Mouse (Mus musculus) limb, embryonic 12.5 days (tissue): ENCODE measurements around the gene Srsf3. TPM values are rescaled to one million over a fixed set of nuclear protein-coding genes. Genes with fewer than 3 reads are reported as not detected.

ENCODE experiments used
- ATAC-seq: fragments of 200-750 bp; cut with Nextera tagmentation; 2 replicates; pipeline ENCODE4 v1.8.0; 2017; ENCODE audit warnings: low read depth, moderate TSS enrichment; ENCODE audit not compliant: insufficient number of reproducible peaks, insufficient read depth, low FRiP score, low TSS enrichment
- H3K27ac ChIP-seq: fragments of 300-500 bp; sonication (generic); 2 replicates; pipeline ENCODE4 v1.5.1; 2016; ENCODE audit warnings: mild to moderate bottlenecking, moderate library complexity
- H3K27me3 ChIP-seq: fragments of 300-500 bp; sonication (generic); 2 replicates; pipeline ENCODE4 v1.6.1; 2016; ENCODE audit warnings: mild to moderate bottlenecking, moderate library complexity
- H3K36me3 ChIP-seq: fragments of 300-500 bp; sonication (generic); 2 replicates; pipeline ENCODE4 v1.6.1; 2016; ENCODE audit warnings: mild to moderate bottlenecking, moderate library complexity
- H3K4me1 ChIP-seq: fragments of 300-500 bp; sonication (generic); replicated peaks from 2 replicates; pipeline ENCODE4 v1.6.1; 2016
- H3K4me2 ChIP-seq: fragments of 300-500 bp; sonication (generic); 2 replicates; pipeline ENCODE4 v1.6.1; 2016; ENCODE audit warnings: mild to moderate bottlenecking, moderate library complexity
- H3K4me3 ChIP-seq: fragments of 300-500 bp; sonication (generic); replicated peaks from 2 replicates; pipeline ENCODE4 v1.5.1; 2016; ENCODE audit warnings: mild to moderate bottlenecking
- H3K9ac ChIP-seq: fragments of 300-500 bp; sonication (generic); replicated peaks from 2 replicates; pipeline ENCODE4 v1.6.1; 2016; ENCODE audit warnings: mild to moderate bottlenecking, moderate library complexity
- H3K9me3 ChIP-seq: fragments of 300-500 bp; sonication (generic); 2 replicates; pipeline ENCODE4 v1.6.1; 2016; ENCODE audit warnings: mild to moderate bottlenecking, moderate library complexity
- WGBS: fragments of 180-500 bp; shearing (Covaris S2); methylation state at CpG from one replicate; pipeline ENCODE4 v1.1.7; 2016; 5-methylcytosine and 5-hydroxymethylcytosine counted together
- polyA plus RNA-seq: library from polyadenylated mRNA; unstranded; fragments of >200 nt; fragmentation: Nextera tagmentation; extraction: Ambion mirVana; gene quantifications from 2 replicates; pipeline ENCODE4 v1.2.1, GENCODE M21; 2016

Gene Srsf3
- polyA plus RNA-seq, 1 experiment from 2014 or later: 826 TPM

GRCm38 (mm10) chr17:29080758-29081617 is 48.6 kb downstream of the Srsf3 start:
- Histone ChIP-seq H3K4me1 (peaks cover 24% of the 10 kb centered on the region), H3K4me3 (peak overlapping the region; percentile 12), H3K9ac (no peak overlapping the region), H3K27me3 (peaks cover 44% of the 10 kb centered on the region), H3K4me2 (peak overlapping the region; percentile 39), H3K9me3 (no peaks in the 10 kb centered on the region), H3K36me3 (no peaks in the 10 kb centered on the region), H3K27ac (no peak overlapping the region)
- ATAC-seq: no peak
- 4% methylated on average over 22 of the region's 23 CpGs for WGBS

GRCm38 (mm10) chr17:29081618-29082381 is 49.4 kb downstream of the Srsf3 start:
- Histone ChIP-seq H3K27me3 (peaks cover 44% of the 10 kb centered on the region), H3K36me3 (no peaks in the 10 kb centered on the region), H3K9ac (no peak overlapping the region), H3K9me3 (no peaks in the 10 kb centered on the region), H3K27ac (no peak overlapping the region), H3K4me3 (peak overlapping the region; percentile 12), H3K4me1 (peaks cover 24% of the 10 kb centered on the region), H3K4me2 (peak overlapping the region; percentile 39)
- 4% methylated on average over 21 of the region's 21 CpGs for WGBS
- no peak for ATAC-seq

- Histone ChIP-seq H3K27ac (no peak overlapping the region), H3K27me3 (peaks cover 38% of the 10 kb centered on the region), H3K9ac (no peak overlapping the region), H3K4me3 (no peak overlapping the region), H3K36me3 (no peaks in the 10 kb centered on the region), H3K9me3 (no peaks in the 10 kb centered on the region), H3K4me2 (no peak overlapping the region), H3K4me1 (peaks cover 24% of the 10 kb centered on the region)
- WGBS: 86% methylated on average over 8 of the region's 8 CpGs
- ATAC-seq: no peak
Measured at GRCm38 (mm10) chr17:29083586-29083985, 51.2 kb downstream of the Srsf3 start.

GRCm38 (mm10) chr17:29084656-29085055 is 52.2 kb downstream of the Srsf3 start:
- Histone ChIP-seq H3K4me2 (no peak overlapping the region), H3K36me3 (no peaks in the 10 kb centered on the region), H3K4me3 (no peak overlapping the region), H3K9ac (no peak overlapping the region), H3K9me3 (no peaks in the 10 kb centered on the region), H3K27me3 (peaks cover 30% of the 10 kb centered on the region), H3K4me1 (peaks cover 19% of the 10 kb centered on the region), H3K27ac (no peak overlapping the region)
- ATAC-seq: no peak
- WGBS: 86% methylated on average over 7 of the region's 7 CpGs

GRCm38 (mm10) chr17:29085266-29085665 is 52.8 kb downstream of the Srsf3 start:
- Histone ChIP-seq H3K4me3 (no peak overlapping the region), H3K27me3 (peaks cover 26% of the 10 kb centered on the region), H3K36me3 (no peaks in the 10 kb centered on the region), H3K27ac (no peak overlapping the region), H3K4me1 (peaks cover 19% of the 10 kb centered on the region), H3K9ac (no peak overlapping the region), H3K9me3 (no peaks in the 10 kb centered on the region), H3K4me2 (no peak overlapping the region)
- WGBS: 82% methylated on average over 10 of the region's 10 CpGs
- no peak for ATAC-seq

- Histone ChIP-seq H3K27ac (no peak overlapping the region), H3K27me3 (peaks cover 18% of the 10 kb centered on the region), H3K4me2 (no peak overlapping the region), H3K36me3 (no peaks in the 10 kb centered on the region), H3K4me1 (peaks cover 4% of the 10 kb centered on the region), H3K9me3 (no peaks in the 10 kb centered on the region), H3K9ac (no peak overlapping the region), H3K4me3 (no peak overlapping the region)
- 66% methylated on average over 4 of the region's 4 CpGs for WGBS
- ATAC-seq: no peak
Measured at GRCm38 (mm10) chr17:29086916-29087315, 54.5 kb downstream of the Srsf3 start.

GRCm38 (mm10) chr17:29090776-29091175 is 58.3 kb downstream of the Srsf3 start, which contains the start of gene Cdkn1a:
Gene Cdkn1a, plus strand, starts transcription at chr17:29090976.
- Histone ChIP-seq H3K36me3 (no peaks in the 10 kb centered on the region), H3K4me3 (no peak within 1 kb of the TSS), H3K9me3 (no peaks in the 10 kb centered on the region), H3K9ac (no peak within 1 kb of the TSS), H3K4me2 (no peak within 1 kb of the TSS), H3K27ac (no peak within 1 kb of the TSS), H3K4me1 (peaks cover 20% of the 10 kb centered on the region), H3K27me3 (peaks cover 42% of the 10 kb centered on the region)
- no peak for ATAC-seq
- WGBS: 67% methylated on average over 3 of the region's 3 CpGs

- Histone ChIP-seq H3K9ac (no peak overlapping the region), H3K9me3 (no peaks in the 10 kb centered on the region), H3K4me1 (peaks cover 21% of the 10 kb centered on the region), H3K4me3 (no peak overlapping the region), H3K36me3 (no peaks in the 10 kb centered on the region), H3K4me2 (no peak overlapping the region), H3K27me3 (peaks cover 45% of the 10 kb centered on the region), H3K27ac (no peak overlapping the region)
- ATAC-seq: no peak
- WGBS: 50% methylated on average over 6 of the region's 6 CpGs
Measured at GRCm38 (mm10) chr17:29091348-29091944, 59.0 kb downstream of the Srsf3 start.

- peaks cover 21% of the 10 kb centered on the region for H3K4me1 ChIP-seq
- H3K9me3 ChIP-seq: no peaks in the 10 kb centered on the region
- WGBS: 60% methylated on average over 5 of the region's 5 CpGs
- no peak overlapping the region for H3K4me2 ChIP-seq
- H3K27ac ChIP-seq: no peak overlapping the region
- H3K36me3 ChIP-seq: no peaks in the 10 kb centered on the region
- peaks cover 49% of the 10 kb centered on the region for H3K27me3 ChIP-seq
- no peak for ATAC-seq
- no peak overlapping the region for H3K9ac ChIP-seq
- H3K4me3 ChIP-seq: no peak overlapping the region
Measured at GRCm38 (mm10) chr17:29092497-29092896, 60.1 kb downstream of the Srsf3 start.
